9 mouse cellular contexts compared by ENCODE assay signal in the genomic region with DNA sequence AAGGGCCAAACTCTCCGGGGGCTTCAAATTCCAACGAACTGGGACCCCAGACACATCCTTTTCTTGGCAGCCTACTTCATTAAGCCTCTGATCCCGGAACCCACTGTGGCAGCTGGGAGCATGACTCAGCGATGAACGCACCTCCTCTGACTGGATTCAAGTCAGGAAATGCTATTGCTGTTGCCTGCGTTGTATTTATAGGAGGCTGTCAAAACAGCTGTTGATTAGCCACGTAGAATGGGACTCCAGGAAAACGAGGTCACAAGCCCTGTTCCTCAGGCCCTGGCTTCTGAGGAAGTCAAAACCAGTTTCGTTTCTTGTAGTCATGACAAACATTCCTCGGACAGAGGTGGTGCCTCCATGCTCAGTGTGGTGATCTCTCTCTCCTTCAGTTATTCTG.
DNase-seq lines count a peak whose midpoint lies in the region; ATAC-seq and TF ChIP-seq lines count a peak whose summit lies in the region.
"Had no signal": no experiment of that assay in that cellular context is flagged by ENCODE, and none has a peak within 500 bp of the region (broad histone marks: within the 10 kb centered on the region; RNA-seq: fewer than 3 reads in every experiment).

No protein-coding gene starts in this region.

- no peak for TF ChIP-seq CTCF in liver, adult 2 months (IDR thresholded peaks at IDR 0.05; ENCODE audit: low read depth, low read length)
- no peak for TF ChIP-seq CTCF in layer of hippocampus, adult 2 months (conservative IDR thresholded peaks at IDR 0.05)

- no peaks in the 10 kb centered on the region for H3K9me3 ChIP-seq in heart, embryonic 11.5 days (replicated peaks; ENCODE audit: control insufficient read depth, low read length)

- H3K36me3 ChIP-seq in heart, embryonic 11.5 days (ENCODE audit: control insufficient read depth, insufficient read depth, low read length) = no peaks in the 10 kb centered on the region
- no peaks in the 10 kb centered on the region for H3K36me3 ChIP-seq in liver, adult 2 months (ENCODE audit: control insufficient read depth, insufficient read depth, low read length)

- H3K9ac ChIP-seq in heart, embryonic 11.5 days (ENCODE audit: low read depth, low read length) = no peak overlapping the region
- no peak overlapping the region for H3K9ac ChIP-seq in liver, adult 2 months (ENCODE audit: low read depth, low read length)

- no peak for ATAC-seq in heart, embryonic 11.5 days (replicated peaks; ENCODE audit: insufficient number of reproducible peaks, low FRiP score, low TSS enrichment)

- H3K27ac ChIP-seq in heart, embryonic 11.5 days (ENCODE audit: low read depth, low read length) = 0 out of 2 replicates have a peak overlapping the region, but pooled peaks have one; percentile 6
- H3K27ac ChIP-seq in liver, adult 2 months (replicated peaks; ENCODE audit: insufficient read depth, low read depth, low read length) = 0 out of 2 replicates have a peak overlapping the region, but pooled peaks have one; percentile 12
- H3K27ac ChIP-seq in layer of hippocampus, adult 2 months = no peak overlapping the region
- H3K27ac ChIP-seq: left cerebral cortex, adult 2 months had no signal

- no peaks in the 10 kb centered on the region for H3K79me2 ChIP-seq in liver, adult 2 months (ENCODE audit: control insufficient read depth, insufficient read depth, low read length)

- no peak for TF ChIP-seq POLR2A in liver, adult 2 months (IDR thresholded peaks at IDR 0.05; ENCODE audit: extremely low read depth, insufficient read depth, low read length)

- H3K4me1 ChIP-seq in heart, embryonic 11.5 days (ENCODE audit: control insufficient read depth, insufficient read depth, low read length) = 0 out of 2 replicates have a peak, but pooled peaks cover 5% of the 10 kb centered on the region
- H3K4me1 ChIP-seq in liver, adult 2 months (ENCODE audit: control insufficient read depth, insufficient read depth, low read length) = no peaks in the 10 kb centered on the region

- H3K4me2 ChIP-seq in heart, embryonic 11.5 days = peak overlapping the region; percentile 43

- WGBS in heart, embryonic 11.5 days (ENCODE audit: insufficient replicate concordance) = 33% methylated on average over 10 of the region's 10 CpGs
- 57% methylated on average over 10 of the region's 10 CpGs for WGBS in liver, adult 2 months

- peak; percentile 19 to 22 for DNase-seq in left cerebral cortex, adult 18-20 months (ENCODE audit: low spot score in 2 of 2)
- DNase-seq in left cerebral cortex, adult 8-10 months (ENCODE audit: low spot score in 2 of 2) = no peak
- DNase-seq in adrenal gland, postnatal 10 days = peak; percentile 36
- peak; percentile 40 for DNase-seq in liver, adult 2 months (ENCODE audit: extremely low read depth, low read depth, low spot score)
- DNase-seq in yolk sac, embryonic 10.5 days (ENCODE audit: low spot score) = peak; percentile 16
- no peak for DNase-seq in layer of hippocampus, adult 2 months (ENCODE audit: low spot score in 2 of 2)
- no peak for DNase-seq in B cell, adult 2 months

- H3K4me3 ChIP-seq in heart, embryonic 11.5 days (ENCODE audit: low read depth, low read length) = no peak overlapping the region
- no peak overlapping the region for H3K4me3 ChIP-seq in liver, adult 2 months (ENCODE audit: insufficient read depth, low read depth, low read length)
- no peak overlapping the region for H3K4me3 ChIP-seq in layer of hippocampus, adult 2 months
- H3K4me3 ChIP-seq: left cerebral cortex, adult 2 months had no signal

- H3K27me3 ChIP-seq in heart, embryonic 11.5 days (ENCODE audit: control insufficient read depth, insufficient read depth, low read length) = no peaks in the 10 kb centered on the region
- no peaks in the 10 kb centered on the region for H3K27me3 ChIP-seq in liver, adult 2 months (ENCODE audit: control insufficient read depth, insufficient read depth, low read length)

Comparison
In these comparisons a context has a peak if more than half of its experiments do, and no peak if none do; other contexts are left out.
1. DNase-seq: peak in left cerebral cortex, adult 18-20 months (2 of 2), adrenal gland, postnatal 10 days (single experiment), liver, adult 2 months (single experiment) and yolk sac, embryonic 10.5 days (single experiment); none in left cerebral cortex, adult 8-10 months (0 of 2), layer of hippocampus, adult 2 months (0 of 2) and B cell, adult 2 months (0 of 2).